In the genomic region with DNA sequence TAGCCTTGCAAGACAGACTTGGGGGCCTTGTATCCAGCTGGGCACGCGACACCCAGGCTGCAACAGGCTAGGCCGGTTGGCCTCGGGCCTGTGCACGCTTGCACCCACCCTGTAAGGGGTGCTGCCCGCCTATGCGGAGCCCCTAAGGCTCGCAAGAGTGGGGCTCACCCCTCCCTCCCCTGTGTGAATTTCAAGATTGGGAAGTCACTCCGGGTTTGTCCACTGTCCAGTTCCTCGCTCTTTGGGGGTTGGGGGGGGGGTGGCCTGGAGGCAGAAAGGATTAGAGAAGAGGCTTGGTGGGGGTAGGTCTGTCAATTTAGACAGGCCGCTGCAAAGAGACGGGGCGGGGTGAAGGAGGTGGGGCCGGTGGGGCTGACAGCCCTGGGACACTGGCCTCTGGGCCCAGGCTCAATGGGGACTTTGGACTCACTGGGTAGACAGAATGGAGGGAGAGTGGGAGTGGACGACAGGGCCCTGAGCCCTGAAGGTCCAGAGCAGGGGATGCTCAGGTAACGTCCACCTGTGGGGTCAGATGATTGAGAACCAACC, we compare ENCODE assay signal across 8 mouse cellular contexts. TPM values are rescaled to one million over a fixed set of nuclear protein-coding genes. Genes with fewer than 3 reads are reported as not detected.
DNase-seq lines count a peak whose midpoint lies in the region; ATAC-seq lines count a peak whose summit lies in the region.

No protein-coding gene starts in this region.

- peak overlapping the region; percentile 96 to 100 for H3K27ac ChIP-seq in heart, embryonic 14.5 days (replicated peaks in 1 of 2; ENCODE audit: control insufficient read depth in 1 of 2, insufficient read depth in 1 of 2, low read depth in 2 of 2, low read length in 2 of 2)
- H3K27ac ChIP-seq in midbrain, embryonic 15.5 days = peak overlapping the region; percentile 80; the same call in 1 of the 2 replicates

- peak overlapping the region; percentile 99 for H3K4me2 ChIP-seq in heart, embryonic 14.5 days (ENCODE audit: low read length)
- H3K4me2 ChIP-seq in midbrain, embryonic 15.5 days = peak overlapping the region; percentile 96

- 2% methylated on average over 14 of the region's 16 CpGs for WGBS in heart, embryonic 14.5 days
- WGBS in midbrain, embryonic 15.5 days = 3% methylated on average over 16 of the region's 16 CpGs

- no peak for ATAC-seq in heart, embryonic 14.5 days (ENCODE audit: insufficient number of reproducible peaks, insufficient read depth, low FRiP score, low read depth)
- peak; percentile 38 for ATAC-seq in midbrain, embryonic 15.5 days (replicated peaks)

- peak overlapping the region; percentile 100 for H3K9ac ChIP-seq in heart, embryonic 14.5 days (ENCODE audit: low read length)
- H3K9ac ChIP-seq in midbrain, embryonic 15.5 days = peak overlapping the region; percentile 74

- no peaks in the 10 kb centered on the region for H3K9me3 ChIP-seq in heart, embryonic 14.5 days (ENCODE audit: control insufficient read depth, low read length)
- no peaks in the 10 kb centered on the region for H3K9me3 ChIP-seq in midbrain, embryonic 15.5 days

- DNase-seq in adrenal gland, adult 2 months = peak; percentile 61
- no peak for DNase-seq in adrenal gland, adult (ENCODE audit: inconsistent age in 2 of 2, low spot score in 1 of 2)
- DNase-seq in NIH3T3 (ENCODE audit: low read depth) = peak; percentile 51
- DNase-seq in kidney, postnatal 36 days = peak; percentile 84 to 87
- DNase-seq in left cerebral cortex, postnatal 10 days (ENCODE audit: extremely low spot score in 1 of 2, low spot score in 2 of 2) = no peak
- DNase-seq in urinary bladder, adult 2 months (ENCODE audit: low spot score) = no peak

- no peaks in the 10 kb centered on the region for H3K27me3 ChIP-seq in heart, embryonic 14.5 days (ENCODE audit: control insufficient read depth, insufficient read depth, low read length)
- H3K27me3 ChIP-seq in midbrain, embryonic 15.5 days (replicated peaks) = peaks cover 14% of the 10 kb centered on the region

- H3K36me3 ChIP-seq in heart, embryonic 14.5 days (ENCODE audit: control insufficient read depth, insufficient read depth, low read length) = peaks cover 26% of the 10 kb centered on the region
- 0 out of 2 replicates have a peak, but pooled peaks cover 4% of the 10 kb centered on the region for H3K36me3 ChIP-seq in midbrain, embryonic 15.5 days (replicated peaks)

- peak overlapping the region; percentile 89 to 95 for H3K4me3 ChIP-seq in heart, embryonic 14.5 days (ENCODE audit: control insufficient read depth in 1 of 2, insufficient read depth in 1 of 2, low read depth in 1 of 2, low read length in 2 of 2)
- peak overlapping the region; percentile 95 for H3K4me3 ChIP-seq in midbrain, embryonic 15.5 days

- intact Hi-C loops in left cerebral cortex, postnatal 10 days (cut with DNase I) = loop anchor here (2.0 kb wide), 1 partner anchor 60 kb away; no protein-coding TSS in a partner anchor

- H3K4me1 ChIP-seq in heart, embryonic 14.5 days (ENCODE audit: control insufficient read depth in 2 of 2, insufficient read depth in 2 of 2, low read length in 2 of 2) = peaks cover 21 to 36% of the 10 kb centered on the region in 2 experiments
- H3K4me1 ChIP-seq in midbrain, embryonic 15.5 days = peaks cover 28% of the 10 kb centered on the region

RNA-seq across cellular contexts. Expression of a gene that starts 1.2 kb away (rescaled TPM):
- 100 to 1,000 TPM; 169 to 172 TPM for total RNA-seq in adrenal gland, adult 2 months (2021)
- 195 and 226 TPM in 2 replicates for polyA plus RNA-seq in adrenal gland, adult 2 months (2012; rRNA removed)
- polyA plus RNA-seq in heart, embryonic 14.5 days (2014; fragmentation: Nextera tagmentation; extraction: Ambion mirVana) = 67.3 and 67.8 TPM in 2 replicates
- 14.3 and 17.4 TPM in 2 replicates for polyA plus RNA-seq in midbrain, embryonic 15.5 days (2015; fragmentation: Nextera tagmentation; extraction: Ambion mirVana)
- total RNA-seq in left cerebral cortex, postnatal 10 days (2021) = 10 to 100 TPM; 17.8 to 17.9 TPM
- polyA plus RNA-seq in urinary bladder, adult 2 months (2012; rRNA removed) = 93.7 and 117 TPM in 2 replicates

RNA-seq across cellular contexts. Expression of a gene that starts 16.7 kb away (rescaled TPM):
- total RNA-seq in adrenal gland, adult 2 months (2021) = 1 to 10 TPM in 1 of 2 experiments, under 1 TPM in 1; 0.95 to 1.1 TPM
- polyA plus RNA-seq in adrenal gland, adult 2 months (2012; rRNA removed) = 0.13 and 0.20 TPM in 2 replicates
- 0.27 and 0.38 TPM in 2 replicates for polyA plus RNA-seq in heart, embryonic 14.5 days (2014; fragmentation: Nextera tagmentation; extraction: Ambion mirVana)
- 0.22 and 0.41 TPM in 2 replicates for polyA plus RNA-seq in midbrain, embryonic 15.5 days (2015; fragmentation: Nextera tagmentation; extraction: Ambion mirVana)
- under 1 TPM; 0.89 to 0.92 TPM for total RNA-seq in left cerebral cortex, postnatal 10 days (2021)
- polyA plus RNA-seq in urinary bladder, adult 2 months (2012; rRNA removed) = 0.07 and 0.10 TPM in 2 replicates

RNA-seq across cellular contexts. Expression of a gene that starts 17.5 kb away (rescaled TPM):
- total RNA-seq in adrenal gland, adult 2 months (2021) = 10 to 100 TPM; 13.1 to 16.3 TPM
- 39.4 and 50.7 TPM in 2 replicates for polyA plus RNA-seq in adrenal gland, adult 2 months (2012; rRNA removed)
- polyA plus RNA-seq in heart, embryonic 14.5 days (2014; fragmentation: Nextera tagmentation; extraction: Ambion mirVana) = 4.4 and 4.9 TPM in 2 replicates
- polyA plus RNA-seq in midbrain, embryonic 15.5 days (2015; fragmentation: Nextera tagmentation; extraction: Ambion mirVana) = 2.0 and 3.4 TPM in 2 replicates
- total RNA-seq in left cerebral cortex, postnatal 10 days (2021) = 1 to 10 TPM; 1.9 to 2.7 TPM
- polyA plus RNA-seq in urinary bladder, adult 2 months (2012; rRNA removed) = 13.2 and 16.5 TPM in 2 replicates

RNA-seq across cellular contexts. Expression of a gene that starts 30.6 kb away (rescaled TPM):
- total RNA-seq in adrenal gland, adult 2 months (2021) = under 1 TPM; 0.29 to 0.69 TPM
- 0.24 and 0.51 TPM in 2 replicates for polyA plus RNA-seq in adrenal gland, adult 2 months (2012; rRNA removed)
- 0.34 and 0.55 TPM in 2 replicates for polyA plus RNA-seq in heart, embryonic 14.5 days (2014; fragmentation: Nextera tagmentation; extraction: Ambion mirVana)
- polyA plus RNA-seq in midbrain, embryonic 15.5 days (2015; fragmentation: Nextera tagmentation; extraction: Ambion mirVana) = 0.68 and 1.9 TPM in 2 replicates
- total RNA-seq in left cerebral cortex, postnatal 10 days (2021) = under 1 TPM; 0.41 to 0.45 TPM
- 2.7 and 2.9 TPM in 2 replicates for polyA plus RNA-seq in urinary bladder, adult 2 months (2012; rRNA removed)

Comparison
In these comparisons a context has a peak if more than half of its experiments do, and no peak if none do; other contexts are left out.
1. DNase-seq: peak in adrenal gland, adult 2 months (single experiment), NIH3T3 (single experiment) and kidney, postnatal 36 days (2 of 2); none in adrenal gland, adult (0 of 2), left cerebral cortex, postnatal 10 days (0 of 2) and urinary bladder, adult 2 months (single experiment).